Mouse (Mus musculus) right cerebral cortex, postnatal 14 days (tissue): ENCODE measurements around the gene Flvcr1.

ENCODE experiments used
- DNase-seq: peaks from one replicate; pipeline ENCODE4 v3.0.0; 2022

The Flvcr1 gene

DNA sequence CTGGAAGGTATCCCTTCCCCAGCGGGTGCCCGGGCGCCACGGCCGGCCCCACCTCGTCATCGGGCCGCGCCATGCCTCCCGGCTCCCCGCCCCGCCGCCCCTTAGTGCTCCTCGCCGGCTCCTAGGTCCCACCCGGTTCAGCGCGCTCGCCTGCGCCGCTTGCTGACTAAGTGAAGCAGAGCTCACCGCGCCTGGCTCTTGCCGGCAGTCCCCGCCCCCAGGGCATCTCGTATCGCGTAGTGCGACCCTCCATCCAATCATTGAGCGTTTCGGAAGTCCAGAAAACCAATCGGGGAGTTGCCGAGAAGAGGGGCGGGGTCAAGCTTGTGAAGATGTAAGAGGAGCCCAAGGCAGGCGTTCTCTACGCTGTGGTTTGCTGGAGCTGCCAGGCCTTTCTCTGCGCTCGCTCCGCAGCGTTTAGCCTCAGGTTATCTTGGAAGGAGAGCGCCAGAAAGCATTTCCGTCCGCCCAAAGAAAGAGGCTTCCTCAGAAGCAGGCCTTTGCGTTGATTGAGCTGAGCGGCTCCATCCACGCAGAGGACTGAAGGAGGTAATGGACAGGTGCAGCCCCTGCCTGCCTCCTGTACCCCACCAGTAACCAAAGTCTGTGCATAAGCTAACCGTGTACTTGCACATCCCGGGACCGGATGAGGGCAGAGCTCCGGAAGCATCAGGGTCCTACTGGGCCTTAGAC lies at the start of gene Flvcr1:
Flvcr1 (minus strand) TSS at position 138 of the 693 bp plus-strand sequence.
- peak; percentile 98 for DNase-seq

DNA sequence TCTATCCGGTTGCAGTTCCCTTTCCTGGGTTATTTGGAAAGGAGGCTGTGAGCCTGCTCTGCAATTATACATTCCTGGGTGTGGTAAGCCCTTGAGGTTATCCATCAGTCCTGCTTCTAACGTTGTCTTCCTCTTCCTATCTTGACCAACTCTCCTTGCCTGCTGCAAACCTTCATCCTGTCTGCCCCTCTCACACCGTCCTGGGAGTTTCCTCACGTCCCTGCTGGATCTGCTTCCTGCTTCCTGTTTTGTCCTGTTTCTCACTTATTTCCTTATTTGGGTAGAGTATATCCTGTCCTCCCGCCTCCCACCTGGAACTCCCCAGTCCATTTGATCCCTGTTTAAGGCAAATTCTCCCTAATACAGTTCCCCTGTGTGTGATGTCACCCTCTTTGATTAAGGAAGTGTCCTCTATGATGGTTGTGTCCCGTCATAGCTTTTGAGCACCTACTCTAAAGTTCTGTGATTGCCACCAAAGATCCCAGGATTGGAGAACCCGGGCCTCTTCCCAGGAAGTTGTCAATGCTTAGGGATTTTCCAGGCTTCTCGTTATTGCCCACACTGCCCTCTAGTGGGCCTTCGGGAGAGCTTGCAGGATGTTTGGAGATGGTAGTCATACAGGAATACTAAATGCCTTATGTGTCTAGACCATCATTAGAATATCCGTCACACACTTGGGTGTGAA lies 49.4 kb upstream of the Flvcr1 start:
- DNase-seq, result peak; percentile 56

DNA sequence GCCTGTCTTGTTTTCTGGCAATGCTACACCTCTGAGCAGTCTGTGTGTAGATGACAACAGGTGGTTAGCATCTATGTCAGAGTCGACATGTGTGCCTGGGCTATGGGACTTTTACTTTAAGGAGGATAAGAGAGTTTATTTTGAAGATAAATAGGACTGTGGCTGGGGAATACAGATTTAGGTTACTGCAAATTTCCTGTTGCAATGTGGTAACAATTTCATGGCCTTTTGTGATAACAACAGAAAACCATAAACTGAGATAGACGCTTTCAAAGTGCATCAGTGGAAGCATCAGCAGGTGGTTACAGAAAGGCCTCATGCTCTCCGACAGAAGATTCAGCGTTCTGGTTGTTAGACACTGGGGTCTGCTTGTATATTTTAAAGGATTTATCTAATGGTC lies 47.5 kb upstream of the Flvcr1 start:
- DNase-seq, result no peak

DNA sequence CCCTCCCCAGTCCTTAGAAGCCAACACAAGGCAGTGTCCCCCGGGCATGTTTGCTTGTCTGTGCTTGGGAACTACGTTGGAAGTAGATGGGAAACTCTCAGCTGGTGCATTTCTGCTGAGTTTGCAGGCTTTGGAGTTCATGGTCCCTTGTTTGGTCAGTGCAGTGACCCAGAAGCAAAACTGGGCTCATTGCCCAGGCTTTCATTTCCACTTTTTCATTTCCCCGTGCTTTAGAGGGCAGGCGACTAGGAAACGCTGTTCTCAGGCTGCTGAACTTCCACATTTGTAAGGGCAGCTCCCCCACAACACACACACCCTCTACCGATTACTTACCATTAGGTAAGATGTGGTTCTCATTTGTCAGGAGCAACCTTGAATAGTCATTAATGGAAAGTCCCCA lies 47.0 kb upstream of the Flvcr1 start:
- DNase-seq, result no peak

DNA sequence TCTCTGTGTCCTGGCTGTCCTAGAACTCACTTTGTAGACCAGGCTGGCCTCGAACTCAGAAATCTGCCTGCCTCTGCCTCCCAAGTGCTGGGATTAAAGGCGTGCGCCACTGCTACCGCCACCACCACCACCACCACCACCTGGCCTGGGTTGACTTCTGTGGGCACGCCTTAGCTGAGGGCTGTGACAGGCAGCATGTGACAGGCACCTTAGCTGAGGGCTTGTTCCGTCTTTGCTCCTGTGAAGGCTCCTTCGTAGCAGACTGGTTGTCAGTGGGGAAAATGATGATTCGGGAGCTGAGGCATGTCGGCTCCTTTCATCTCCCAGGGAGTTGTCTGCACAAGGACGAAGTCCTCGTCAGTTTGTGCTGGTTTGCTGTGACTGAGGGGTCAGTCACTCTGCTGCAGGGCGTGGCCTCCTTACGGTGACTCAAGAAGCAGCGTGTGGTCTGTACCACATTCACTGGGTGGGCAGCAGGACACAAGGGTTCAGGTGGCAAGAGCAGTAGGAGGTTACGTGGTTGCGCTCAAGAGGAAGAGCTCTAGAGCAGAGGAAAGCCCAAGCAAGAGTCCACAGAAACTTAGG lies 46.5 kb upstream of the Flvcr1 start:
- no peak for DNase-seq

DNA sequence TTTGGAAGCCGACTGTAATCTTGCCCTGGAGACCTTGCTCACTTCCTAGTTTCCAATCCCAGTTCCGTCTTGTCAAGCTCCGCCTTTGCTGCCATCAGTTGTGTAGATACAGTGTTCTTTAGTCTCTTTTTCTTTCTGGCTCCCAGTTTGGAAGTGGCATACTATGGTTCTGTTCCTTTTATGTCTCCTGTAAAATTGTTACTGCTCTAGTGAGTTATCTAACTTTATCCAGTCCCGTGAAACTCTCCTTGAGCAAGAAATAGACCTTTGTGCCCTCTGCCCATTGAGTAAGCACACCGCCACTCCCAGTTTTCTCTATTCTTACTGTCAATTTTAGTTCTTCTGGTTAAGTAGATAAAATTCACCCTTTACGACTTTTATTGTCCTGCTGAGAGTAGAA lies 45.7 kb upstream of the Flvcr1 start:
- DNase-seq, result no peak

DNA sequence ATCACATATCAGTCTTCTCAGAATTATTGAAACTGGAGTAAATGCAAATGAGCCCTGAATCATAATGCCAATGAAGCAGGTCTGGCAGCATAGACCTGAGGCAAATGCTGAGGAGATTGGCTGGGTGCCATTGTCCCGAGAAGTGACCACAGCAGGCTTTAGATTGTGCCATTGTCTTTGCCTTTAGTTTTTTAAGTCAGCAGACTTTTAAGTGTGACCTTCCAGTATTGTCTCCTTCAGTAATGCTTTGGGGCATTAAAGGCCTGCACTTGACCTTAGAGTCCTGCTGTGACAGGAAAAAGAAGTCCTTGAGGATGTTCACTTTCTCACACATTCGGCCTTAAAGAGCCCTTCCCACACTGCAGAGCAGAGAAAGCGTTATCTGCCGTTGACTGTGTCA lies 44.3 kb upstream of the Flvcr1 start:
- no peak for DNase-seq

DNA sequence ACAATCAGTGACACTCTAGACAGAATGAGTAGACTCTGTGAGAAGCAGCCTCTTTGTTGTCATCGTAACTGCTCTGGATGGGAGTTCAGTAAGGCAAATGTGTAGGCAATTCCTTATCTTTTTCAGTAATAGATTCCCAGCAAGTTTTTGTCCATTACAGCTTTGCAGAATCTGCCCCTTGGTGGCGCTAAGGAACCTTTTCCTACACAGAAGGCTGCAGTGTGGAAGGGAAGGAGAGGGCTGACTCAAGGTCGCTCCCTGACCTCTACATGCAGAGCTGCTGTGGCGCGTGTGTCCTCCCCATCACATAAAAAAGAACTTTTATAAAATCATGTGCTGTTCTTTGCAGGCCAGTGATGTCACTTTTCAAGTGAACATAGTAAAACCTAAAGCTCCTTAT lies 42.4 kb upstream of the Flvcr1 start:
- DNase-seq, result no peak

DNA sequence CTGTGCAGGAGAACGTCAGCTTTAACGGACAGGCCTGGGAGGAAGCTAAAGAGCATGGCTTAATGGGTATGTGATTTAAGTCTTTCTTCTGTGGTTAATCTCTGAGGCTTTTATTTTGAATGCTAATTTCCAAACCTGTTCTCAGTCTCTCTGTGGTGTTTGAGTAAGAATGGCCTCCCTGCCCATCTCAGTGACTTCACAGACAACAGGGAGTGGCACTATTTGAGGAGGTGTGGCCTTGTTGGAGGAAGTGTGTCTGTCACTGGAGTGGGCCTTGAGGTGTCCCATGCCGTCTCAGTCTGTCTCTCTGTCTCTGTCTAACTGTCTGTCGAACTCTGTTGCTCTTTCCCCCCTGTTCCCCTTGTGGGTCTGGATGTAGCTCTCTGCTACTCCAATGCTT lies 39.2 kb upstream of the Flvcr1 start:
- no peak for DNase-seq

DNA sequence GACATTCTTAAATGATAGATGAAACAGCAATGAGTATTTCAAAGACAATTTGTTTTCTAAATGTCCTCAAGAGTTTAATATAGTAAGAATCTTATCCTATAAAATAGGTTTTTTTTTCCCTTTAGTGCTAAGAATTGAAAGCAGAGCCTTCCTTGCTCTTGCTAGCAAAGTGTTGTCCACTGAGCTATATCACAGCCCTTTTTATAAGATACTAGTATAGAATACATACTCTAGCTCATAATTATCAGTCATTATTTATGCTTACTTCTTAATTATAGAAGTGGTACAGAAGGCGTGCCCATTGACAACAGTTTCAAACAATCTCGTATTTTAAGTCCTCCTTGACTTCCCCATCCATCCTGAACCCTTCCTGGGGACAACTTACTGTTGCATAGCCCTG lies 38.6 kb upstream of the Flvcr1 start:
- no peak for DNase-seq

DNA sequence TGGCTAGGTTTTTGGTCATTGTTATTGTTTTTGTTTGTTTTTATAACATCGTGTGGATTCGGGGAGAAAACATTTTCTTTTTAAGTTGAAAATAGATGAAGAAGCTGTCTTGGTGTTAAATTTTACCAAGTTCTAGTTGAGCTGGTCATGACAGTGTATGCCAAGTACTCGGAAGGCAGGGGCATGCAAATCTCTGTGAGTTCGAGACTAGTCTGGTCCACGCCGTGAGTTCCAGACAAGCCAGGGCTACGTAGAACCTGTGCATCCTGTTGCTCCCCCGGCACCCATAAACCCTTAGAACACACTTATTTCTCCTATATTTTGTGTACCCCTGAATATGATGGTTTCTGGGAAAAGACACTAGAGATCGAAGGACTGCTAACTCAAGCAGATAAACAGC lies 37.7 kb upstream of the Flvcr1 start:
- DNase-seq, result no peak

DNA sequence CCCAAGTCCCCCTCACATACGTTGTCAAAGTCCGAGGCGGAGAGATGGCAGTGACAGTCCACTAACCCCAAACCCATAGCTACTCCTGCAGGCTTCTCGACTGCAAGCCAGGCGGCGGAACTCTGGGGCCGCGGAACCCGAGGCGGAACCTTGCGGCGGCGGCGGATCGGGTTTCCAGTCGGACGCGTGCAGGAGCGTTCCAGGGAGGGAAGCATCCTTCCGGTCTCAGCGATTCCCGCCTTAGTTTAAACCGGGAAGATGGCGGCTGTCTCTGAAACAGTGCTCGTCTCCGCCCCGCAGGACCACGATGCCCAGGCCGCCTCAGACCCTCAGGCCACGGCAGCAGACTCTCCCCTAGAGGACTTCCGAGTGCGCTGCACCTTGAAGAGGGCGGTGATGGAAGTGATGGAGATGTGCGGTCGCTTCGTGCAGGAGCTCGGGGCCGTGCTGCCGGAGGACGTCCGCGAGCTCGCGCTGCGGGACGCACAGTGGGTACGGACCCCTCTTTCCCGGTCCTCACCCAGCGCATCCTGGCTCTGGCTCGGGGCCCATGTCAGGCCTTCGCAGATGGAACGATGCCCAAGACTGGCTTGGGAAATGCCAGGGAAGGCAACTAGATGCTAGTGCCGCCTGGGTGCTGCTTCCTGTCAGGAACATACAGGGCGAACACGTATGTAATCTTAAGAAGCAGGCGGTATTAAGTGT lies 37.0 kb upstream of the Flvcr1 start, which contains the start of the genes Tatdn3 and Nsl1:
Tatdn3 (minus strand) TSS at position 152 of the 705 bp plus-strand sequence.
Nsl1 (plus strand) TSS at position 232 of the 705 bp plus-strand sequence.
- peak; percentile 91 for DNase-seq

DNA sequence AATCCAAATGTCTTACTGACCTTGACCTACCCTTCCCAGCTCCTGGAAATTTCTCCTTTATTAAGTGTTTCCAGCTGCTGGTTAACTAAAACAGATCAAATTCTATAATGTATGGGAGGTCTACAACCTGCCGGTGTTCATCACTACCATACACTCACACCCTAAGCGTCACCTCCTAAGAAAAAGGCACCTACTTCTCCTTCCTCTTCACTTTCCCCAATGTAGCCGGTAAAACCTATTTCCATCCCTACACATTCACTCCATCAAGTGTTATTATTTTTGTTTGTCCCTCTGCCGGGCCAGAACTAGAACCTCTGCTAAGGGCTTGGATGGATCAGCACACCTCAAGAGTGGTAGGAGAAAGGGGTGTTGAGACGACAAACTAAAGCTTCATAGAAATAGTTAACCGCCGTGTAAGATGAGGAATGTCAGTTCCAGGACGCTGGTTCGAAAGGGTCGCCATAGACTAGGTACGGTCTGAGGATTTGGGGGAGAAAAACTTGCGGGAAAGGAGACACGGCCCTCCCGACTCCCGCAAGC lies 36.4 kb upstream of the Flvcr1 start:
- DNase-seq, result no peak

DNA sequence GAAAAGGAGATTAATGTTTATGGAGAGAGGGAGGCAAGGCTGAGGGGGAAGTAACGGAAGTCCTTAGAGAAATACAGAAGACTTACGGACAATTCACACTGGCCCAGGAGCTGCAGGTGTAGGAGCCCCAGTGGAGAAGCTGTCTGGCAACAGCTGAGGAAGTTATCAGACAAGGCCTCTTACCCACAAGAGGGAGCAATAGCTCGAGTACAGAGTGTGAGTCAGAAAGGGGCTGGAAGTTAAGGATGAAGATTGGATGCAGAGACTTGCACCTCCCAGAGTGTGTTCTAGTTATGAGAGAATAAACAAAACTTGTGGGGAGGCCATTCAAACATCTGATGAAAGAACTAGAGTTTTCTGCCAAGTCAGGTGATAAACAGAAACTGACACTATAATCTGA lies 31.5 kb upstream of the Flvcr1 start:
- DNase-seq, result no peak

DNA sequence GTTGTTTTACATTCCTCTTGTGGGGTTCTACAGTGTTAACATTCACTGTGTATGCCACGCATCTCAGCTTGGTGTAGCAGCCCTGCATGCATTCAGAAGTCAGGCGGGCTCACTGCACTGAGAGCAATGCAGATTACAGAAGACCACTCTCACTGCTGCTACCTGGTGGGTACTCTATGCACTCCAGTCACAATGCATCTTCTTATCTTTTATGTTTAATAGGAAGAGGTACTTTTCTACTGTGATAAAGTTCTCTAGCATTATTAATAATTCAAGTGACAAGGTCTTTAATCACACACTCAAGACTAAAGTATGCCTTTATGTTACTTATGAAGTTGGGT lies 29.5 kb upstream of the Flvcr1 start:
- no peak for DNase-seq

DNA sequence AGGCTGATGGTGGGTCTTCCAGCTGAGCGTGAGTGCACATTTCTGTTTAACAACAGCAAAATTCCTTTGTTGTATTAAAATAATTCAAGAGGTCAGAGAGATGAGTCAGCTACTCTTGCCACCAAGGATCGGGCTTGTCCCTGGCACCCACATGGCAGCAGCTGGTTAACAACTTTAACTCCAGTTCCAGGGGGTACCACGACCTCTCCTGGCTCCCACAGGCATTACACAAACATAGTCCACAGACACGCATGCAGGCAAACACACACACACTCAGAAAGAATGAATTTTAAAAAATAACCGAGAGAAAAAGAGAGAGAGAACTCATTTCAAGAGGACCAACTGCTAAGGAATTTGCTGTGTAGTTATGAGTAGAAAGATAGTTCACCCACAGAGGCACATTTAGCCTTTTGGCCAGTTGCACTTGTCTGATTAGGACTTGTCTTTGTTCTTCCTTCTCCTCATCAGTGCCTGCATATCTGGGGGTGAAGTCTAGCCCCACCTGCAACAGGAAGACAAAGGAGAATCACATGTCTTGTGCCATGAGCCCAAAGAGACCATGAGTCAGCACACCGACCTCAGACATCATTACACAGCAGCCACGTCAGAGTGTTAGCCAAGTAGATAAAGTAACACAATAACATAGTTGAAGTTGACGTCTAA lies 29.0 kb upstream of the Flvcr1 start:
- no peak for DNase-seq

DNA sequence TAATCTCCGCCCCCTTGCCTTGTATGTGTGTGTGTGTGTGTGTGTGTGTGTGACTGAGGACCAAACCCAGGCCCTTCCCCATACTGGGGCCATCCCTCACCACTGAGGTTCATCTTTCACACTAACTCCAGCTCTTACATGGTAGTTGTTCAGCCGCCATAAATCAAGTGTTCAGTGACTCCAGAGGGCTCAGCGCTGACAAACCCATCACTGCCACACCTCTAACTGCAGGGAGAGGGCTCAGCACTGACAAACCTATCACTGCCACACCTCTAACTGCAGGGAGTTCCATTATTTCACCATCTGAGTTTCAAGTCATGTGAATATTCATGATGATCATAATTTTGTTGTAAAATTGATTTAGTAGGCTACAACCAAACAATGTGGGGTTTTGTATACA lies 27.6 kb upstream of the Flvcr1 start:
- DNase-seq, result no peak

DNA sequence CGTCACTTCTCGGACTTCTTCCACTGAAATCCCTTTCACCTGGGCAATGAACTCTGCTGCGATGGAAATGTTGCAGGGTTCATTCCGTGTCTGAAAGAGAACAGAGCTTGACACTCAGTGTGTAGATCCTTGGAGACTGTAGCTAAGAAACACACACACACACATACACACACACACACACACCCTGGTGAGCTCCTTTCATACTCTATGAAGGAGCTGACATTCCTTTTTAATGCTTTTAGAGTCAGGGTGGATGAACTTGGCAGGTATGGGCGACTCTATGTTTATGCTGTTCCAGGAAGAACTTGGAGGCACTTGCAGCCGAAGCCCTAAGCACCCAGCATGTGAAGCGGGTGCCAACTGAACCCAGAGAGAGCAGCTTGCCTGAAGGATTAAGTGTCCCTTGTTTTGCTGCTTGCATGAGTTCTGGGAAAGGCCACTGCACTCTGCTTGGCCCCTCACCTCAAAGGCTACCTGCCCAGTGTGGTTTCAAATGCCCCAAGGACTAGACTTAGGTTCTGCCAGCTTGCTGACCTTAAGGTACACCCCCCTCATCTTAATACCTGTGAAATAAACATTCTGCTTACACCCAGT lies 20.4 kb upstream of the Flvcr1 start:
- DNase-seq, result no peak

DNA sequence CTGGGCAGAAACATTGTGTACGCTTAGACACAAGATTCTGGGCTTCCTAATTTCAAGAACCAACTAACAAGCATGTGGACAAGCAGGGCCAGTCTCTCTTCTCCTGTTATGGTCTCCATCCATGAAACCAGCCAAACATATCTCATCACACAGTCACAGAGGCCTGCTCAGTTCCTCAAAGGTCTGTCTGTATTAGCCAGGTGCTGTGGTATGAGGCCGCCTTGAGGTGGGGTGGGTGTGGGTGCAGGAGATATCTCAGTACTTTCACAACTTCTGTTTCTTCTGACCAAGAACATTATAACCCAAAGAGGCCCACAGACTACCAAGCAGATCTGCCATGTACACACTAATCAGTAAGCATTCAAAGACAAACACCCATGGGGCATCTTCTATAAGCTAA lies 19.3 kb upstream of the Flvcr1 start:
- DNase-seq, result no peak

DNA sequence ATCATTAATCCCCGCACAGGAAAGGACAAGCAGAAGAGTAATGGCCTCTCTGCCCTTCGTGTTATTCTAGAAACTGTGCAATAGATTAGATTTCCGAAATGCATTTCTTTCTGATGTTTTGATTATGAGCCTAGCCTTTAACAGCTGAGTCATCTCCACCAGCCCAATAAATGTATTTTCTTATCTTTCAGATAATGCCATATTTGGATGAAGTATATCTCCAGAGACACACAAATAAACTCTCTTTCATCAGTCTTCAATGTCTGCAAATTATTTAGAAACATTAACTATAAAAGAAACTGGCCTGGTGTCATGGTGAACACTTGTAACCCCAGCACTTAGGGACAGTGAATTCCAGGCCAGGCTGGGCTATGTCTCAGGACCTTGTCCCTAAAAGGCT lies 16.7 kb upstream of the Flvcr1 start:
- no peak for DNase-seq

DNA sequence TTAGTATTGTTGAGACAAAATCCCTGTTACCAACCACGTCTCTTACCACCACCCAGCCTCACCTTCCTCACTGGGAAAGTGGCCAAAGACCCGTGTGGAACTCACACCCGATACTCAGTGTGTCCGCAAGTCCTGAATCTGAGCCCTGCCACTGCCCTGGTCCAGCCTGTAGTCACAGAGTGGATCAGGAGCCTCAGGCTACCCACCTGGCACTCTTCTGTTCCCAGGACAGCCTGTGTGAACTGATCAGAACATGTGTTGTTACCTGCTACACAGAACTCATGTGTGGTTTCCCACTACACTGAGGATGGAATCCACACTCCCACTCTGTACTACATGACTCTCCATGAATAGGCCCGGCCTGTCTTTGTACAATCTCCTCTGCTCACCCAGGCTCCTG lies 16.1 kb upstream of the Flvcr1 start:
- DNase-seq, result no peak

DNA sequence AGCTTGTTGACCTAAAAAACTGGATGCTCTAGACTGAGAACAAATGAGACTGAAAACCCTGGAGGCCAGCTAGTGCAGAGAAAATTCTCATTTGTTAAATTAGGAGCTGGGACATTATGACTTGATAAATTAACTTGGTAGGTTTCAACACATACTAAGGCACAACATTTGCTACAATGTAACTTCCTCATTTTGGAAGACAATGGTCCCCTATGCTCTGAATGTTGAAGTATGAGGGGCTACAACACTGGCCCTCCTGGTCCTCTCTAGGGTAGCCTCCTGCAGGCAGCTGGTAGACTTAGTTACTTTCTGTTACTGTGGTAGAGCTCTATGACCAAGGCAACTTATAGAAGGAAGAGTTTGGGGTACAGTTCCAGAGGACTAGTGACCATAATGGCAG lies 15.4 kb upstream of the Flvcr1 start:
- DNase-seq, result no peak

DNA sequence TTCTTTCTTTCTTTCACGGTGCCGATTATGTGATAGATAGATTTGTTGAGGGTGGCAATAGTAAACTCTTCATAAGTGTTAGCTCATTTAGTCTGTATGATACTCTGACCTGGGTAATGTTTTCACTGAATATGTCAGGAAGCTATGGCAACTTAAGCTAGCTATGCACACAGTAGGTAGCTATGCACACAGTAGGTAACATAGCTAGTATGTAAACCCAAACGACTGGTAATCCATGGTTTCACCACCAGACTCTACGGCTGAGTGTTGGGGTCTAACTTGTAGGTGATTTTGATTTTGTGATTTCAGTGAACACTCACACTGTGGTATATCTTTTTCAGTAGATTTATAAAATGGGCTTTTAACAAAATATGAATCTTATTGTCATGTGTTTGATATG lies 12.0 kb upstream of the Flvcr1 start:
- DNase-seq, result no peak
